Mouse (Mus musculus) ES-E14 (cell line): Measurements from ENCODE around the gene Tpst2.

Experiments
- MAFK ChIP-seq: IDR thresholded peaks from 2 replicates; pipeline ENCODE4 v1.6.1; 2014; ENCODE audit warnings: mild to moderate bottlenecking, low read depth, low read length, inconsistent platforms; ENCODE audit not compliant: insufficient read depth
- ZC3H11A ChIP-seq: IDR thresholded peaks from 2 replicates; pipeline ENCODE4 v1.6.1; 2012; ENCODE audit warnings: low read depth, mild to moderate bottlenecking, inconsistent platforms, low read length, borderline replicate concordance
- ZNF384 ChIP-seq: IDR thresholded peaks from 2 replicates; pipeline ENCODE4 v1.6.1; 2012; ENCODE audit warnings: low read depth, low read length, inconsistent platforms

DNA sequence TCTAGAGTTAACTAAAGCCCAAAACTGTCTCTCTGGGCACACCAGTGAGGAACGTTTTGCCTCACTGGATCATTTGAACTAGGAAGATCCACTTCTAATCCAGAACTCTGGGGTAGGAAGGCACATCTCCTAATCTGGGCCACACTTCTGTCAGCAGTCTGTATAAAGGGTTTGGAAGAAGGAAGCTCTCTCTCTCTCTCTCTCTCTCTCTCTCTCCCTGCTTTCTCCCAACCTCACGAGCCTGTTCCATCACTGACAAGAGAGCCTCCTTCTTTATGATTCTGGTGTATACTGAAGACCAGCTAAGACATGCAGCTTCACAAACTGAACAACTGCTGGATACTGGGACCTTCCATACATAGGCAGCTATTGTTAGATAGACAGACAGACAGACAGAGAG is 34.6 kb upstream of the Tpst2 start:
- TF ChIP-seq ZC3H11A = no peak
- TF ChIP-seq ZNF384 = no peak
- TF ChIP-seq MAFK = no peak
